Mouse (Mus musculus): ENCODE measurements around the gene Pck2.

The Pck2 gene

GRCm38 (mm10) chr14:55575711-55576110, 35.6 kb downstream of the Pck2 start:
- no peak for DNase-seq (ENCODE audit: low read depth, low spot score)

GRCm38 (mm10) chr14:55576376-55576775, 36.3 kb downstream of the Pck2 start:
- no peak for DNase-seq (ENCODE audit: low read depth, low spot score)

GRCm38 (mm10) chr14:55577871-55578667, 38.0 kb downstream of the Pck2 start, which contains the start of gene Psme1:
Psme1 (plus strand) TSS chr14:55578123.
- peak; percentile 63 for DNase-seq (ENCODE audit: low read depth, low spot score)

DNA sequence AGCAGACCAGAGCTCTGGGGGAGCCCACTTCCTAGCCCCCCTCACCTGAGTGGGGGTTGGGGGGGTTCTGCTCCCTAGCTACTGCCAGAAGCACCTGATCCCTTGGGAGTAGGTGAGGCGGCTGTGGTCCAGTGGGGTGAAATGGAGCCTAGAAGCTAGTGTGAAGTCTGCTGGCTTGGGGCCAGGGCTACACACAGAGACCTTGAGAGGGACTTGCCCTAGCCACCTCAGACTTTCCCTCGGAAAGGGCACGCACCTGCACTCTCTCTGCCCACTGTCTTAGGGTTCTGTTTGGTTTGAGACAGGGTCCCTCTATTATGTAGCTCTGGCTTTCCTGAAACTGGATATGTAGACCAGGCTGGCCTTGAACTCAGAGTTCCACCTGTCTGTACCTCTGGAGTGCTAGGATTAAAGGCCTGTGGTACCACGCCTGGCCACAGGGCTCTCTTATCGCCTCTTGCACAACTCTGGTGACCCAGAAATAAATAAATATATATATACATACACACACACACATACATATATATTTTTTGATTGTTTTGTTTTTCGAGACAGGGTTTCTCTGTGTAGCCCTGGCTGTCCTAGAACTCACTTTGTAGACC, 38.7 kb downstream of the Pck2 start:
- DNase-seq (ENCODE audit: low read depth, low spot score): peak; percentile 44

DNA sequence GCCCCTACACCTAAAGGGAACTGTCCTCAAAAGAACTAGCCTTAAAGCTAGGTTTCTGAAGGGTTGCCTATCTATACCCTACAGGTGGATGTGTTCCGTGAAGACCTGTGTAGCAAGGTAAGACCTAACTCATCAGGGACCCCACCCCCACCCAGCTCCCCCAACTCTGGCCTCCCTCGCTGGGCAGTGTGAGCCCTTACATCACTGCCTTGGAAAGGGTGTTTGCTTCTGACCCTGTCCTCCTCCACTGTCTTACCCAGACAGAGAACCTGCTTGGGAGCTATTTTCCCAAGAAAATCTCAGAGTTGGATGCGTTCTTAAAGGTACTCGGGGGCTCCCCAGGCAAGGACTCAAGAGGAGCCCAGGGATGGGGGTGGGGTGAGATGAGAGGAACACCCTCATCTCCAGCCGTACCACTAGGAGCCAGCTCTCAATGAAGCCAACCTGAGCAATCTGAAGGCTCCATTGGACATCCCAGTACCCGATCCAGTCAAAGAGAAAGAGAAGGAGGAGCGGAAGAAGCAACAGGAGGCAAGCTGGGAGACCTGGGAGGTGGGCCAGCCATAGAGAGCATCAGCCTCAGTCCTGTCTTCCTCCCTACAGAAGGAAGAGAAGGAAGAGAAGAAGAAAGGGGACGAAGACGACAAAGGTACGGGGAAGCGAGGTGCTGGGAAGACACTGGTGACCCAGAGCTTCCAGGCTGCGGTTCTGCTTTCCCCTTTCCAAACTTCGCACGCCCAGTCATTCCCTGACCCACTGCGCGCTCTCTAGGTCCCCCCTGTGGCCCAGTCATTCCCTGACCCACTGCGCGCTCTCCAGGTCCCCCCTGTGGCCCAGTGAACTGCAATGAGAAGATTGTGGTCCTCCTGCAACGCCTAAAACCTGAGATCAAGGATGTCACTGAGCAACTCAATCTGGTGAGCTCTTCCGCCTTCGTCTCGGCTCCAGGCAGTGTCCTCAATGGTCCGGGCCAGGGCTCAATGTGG, 39.7 kb downstream of the Pck2 start:
- DNase-seq (ENCODE audit: low read depth, low spot score): no peak

DNA sequence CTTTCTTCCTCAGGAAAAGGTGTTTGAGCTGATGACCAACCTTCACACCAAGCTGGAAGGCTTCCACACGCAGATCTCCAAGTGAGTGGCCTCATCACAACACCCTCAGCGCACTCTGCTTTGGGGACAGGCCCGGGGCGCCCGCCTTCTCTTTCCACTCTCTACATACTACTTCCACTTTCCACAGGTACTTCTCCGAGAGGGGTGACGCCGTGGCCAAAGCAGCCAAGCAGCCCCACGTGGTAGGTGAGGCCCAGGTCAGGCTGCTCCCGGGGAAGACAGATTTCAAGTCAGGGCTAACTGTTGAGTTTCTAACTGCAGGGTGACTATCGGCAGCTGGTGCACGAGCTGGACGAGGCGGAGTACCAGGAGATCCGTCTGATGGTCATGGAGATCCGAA, 40.7 kb downstream of the Pck2 start:
- no peak for DNase-seq (ENCODE audit: low read depth, low spot score)

GRCm38 (mm10) chr14:55581981-55582681, 42.1 kb downstream of the Pck2 start:
- peak; percentile 8 for DNase-seq (ENCODE audit: low read depth, low spot score)

DNA sequence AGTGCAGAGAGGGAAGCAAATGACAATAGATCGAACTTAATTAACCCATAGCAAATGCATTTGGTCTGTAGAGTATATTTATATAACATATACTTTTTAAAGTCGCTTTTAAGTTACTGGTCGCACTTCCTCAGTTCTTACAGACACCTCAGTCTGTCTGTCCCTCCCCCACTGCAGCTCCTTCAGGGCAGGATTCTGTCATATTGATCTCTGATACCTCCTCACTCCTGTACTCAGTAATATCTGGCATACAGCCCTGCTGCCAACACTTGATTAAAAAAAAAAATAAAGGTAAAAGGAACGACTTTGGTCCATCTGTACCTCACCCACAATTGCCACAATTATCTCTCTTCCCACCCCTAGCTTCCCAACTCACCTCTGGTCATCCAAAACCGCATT, 44.2 kb downstream of the Pck2 start:
- no peak for DNase-seq (ENCODE audit: low read depth, low spot score)

- peak; percentile 65 for DNase-seq (ENCODE audit: low read depth, low spot score)
These were observed 44.9 kb downstream of the Pck2 start, which contains the start of gene Emc9 for GRCm38 (mm10) chr14:55584702-55585565. Emc9 (minus strand) TSS chr14:55585302.

DNA sequence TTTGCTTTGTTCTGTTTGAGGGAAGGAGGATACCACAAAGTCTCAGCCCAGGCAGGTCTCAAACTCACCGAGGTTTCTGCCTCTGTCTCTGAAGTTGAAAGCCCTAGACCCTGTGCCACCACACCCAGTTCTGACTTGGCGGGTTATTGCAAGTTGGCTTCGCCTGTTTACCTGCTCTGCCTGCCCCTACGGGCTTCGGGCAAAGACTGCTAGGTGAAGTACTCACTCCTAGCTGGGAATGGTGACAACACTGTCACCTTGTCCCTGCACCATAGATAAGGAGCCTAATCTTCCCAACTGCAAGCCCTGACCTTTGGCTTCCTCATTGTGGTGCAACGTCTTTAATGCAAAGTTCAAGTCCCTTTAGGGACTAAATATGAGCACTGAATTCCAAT, 45.5 kb downstream of the Pck2 start:
- no peak for DNase-seq (ENCODE audit: low read depth, low spot score)

DNA sequence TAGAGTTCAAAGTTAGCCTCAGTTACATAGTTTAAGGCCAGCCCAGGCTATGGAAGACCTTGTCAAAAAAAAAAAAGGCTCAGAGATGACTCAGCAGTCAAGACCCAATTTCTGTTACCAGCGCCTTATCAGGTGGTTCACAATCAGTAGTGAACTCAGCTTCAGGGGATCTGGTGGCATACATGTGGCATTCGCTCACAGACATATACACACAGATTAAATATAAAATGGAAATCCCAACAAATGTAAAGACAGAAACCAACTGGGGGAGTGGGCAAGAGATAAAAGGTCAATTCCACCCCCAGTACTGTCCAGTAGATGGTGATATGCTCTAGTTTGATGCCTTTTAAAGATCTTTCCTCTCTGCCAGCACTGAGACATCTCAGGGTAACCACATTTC, 46.1 kb downstream of the Pck2 start:
- DNase-seq (ENCODE audit: low read depth, low spot score): peak; percentile 15

DNA sequence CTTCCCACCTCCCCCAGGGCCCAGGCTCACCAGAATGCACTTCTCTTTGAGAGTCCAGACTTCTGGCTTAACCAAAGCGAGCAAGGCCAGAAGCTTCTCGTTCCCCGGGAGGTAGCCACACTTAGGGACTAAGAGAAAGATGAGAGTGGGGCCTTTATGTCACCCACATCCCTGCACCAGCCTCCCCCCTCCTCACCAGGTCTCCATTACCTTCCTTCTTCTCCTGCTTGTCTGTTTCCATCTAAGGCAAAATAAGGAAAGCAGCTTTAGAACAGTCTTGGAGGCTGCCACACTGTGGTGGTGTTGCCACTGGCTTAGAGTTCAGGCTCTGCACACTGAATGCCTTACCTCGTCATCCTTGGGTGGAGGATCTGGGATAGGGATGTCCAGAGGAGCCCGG, 49.2 kb downstream of the Pck2 start:
- DNase-seq (ENCODE audit: low read depth, low spot score): no peak

DNA sequence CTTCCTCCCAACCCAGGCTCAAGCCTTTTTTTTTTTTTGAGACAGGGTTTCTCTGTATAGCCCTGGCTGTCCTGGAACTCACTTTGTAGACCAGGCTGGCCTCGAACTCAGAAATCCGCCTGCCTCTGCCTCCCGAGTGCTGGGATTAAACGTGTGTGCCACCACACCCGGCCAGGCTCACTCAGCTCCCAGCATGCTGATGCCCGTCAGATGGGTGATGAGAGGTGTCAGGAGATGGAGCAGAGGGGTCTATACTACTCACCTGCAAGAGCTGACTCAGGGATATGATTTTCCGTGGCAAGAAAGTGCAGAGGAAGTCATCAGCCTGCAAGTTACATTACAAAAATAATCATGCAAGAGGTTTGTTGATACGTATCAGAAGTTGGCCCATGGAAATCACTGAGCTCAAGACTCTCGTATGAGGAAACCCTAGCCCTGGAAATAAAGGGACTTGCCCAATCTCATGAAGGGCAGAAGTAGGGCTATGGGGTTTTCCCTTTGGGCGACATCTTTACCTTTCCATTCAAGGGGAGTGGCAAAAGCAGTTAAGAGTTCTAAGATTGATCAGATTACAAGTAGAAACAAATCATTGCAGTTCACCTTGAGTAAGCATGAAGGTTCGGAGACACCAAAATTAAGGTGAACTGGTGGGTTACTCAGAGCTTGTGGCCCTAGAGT, 49.8 kb downstream of the Pck2 start:
- DNase-seq (ENCODE audit: low read depth, low spot score): no peak

DNA sequence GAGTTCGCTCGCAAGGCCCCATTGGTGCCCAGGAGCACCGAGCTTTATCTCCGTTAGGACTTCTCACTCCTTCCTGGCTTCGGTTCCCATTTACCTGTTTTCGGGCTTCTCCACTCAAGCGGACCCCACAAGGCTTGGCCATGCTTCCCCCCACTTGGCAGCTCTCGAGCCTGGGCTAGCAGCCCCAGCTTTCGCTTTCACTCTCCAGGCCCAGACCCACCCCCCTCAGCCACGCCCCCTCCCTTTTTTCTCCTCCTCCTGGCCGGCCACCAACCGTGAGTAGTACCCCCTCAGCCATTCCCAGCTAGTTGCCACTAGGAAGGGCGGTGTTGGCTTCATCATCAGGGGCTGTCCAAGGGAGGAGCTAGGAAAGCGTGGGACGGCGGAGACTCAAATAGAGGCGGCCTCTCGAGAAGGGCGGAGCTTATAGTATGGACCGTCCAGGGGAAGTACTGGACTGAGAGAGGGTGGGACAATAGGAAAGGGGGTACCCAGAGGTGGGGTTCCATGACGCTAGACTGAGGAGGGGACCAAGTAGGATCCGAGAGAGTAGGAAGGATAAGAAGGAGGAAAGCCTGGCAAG, 50.8 kb downstream of the Pck2 start, which contains the start of gene Psme2:
TSS of gene Psme2 (minus strand) at position 366 of the 583 bp plus-strand sequence.
- peak; percentile 96 for DNase-seq (ENCODE audit: low read depth, low spot score)

- DNase-seq (ENCODE audit: low read depth, low spot score): peak; percentile 95
These were observed 51.3 kb downstream of the Pck2 start, which contains the start of gene Rnf31 for GRCm38 (mm10) chr14:55591331-55591891. Rnf31 (plus strand) TSS chr14:55591708.

DNA sequence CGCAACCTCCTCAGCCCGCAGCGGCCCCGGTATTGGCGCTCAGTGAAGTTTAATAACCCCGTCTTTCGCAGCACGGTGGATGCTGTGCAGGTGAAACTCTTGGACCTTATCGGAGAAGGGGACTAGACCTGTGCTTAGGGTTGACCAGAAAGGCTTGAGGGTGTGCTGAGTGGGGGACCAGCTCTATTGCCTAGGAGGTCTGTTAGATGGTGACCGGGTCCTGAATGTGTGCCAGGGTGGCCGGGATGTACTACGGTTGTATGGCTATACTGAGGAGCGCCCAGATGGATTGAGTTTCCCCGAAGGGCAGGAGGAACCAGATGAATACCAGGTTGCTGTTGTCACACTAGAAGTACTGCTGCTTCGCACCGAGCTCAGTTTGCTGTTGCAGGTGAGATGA, 52.2 kb downstream of the Pck2 start:
- peak; percentile 17 for DNase-seq (ENCODE audit: low read depth, low spot score)

GRCm38 (mm10) chr14:55596036-55596690, 56.1 kb downstream of the Pck2 start:
- no peak for DNase-seq (ENCODE audit: low read depth, low spot score)
